Mouse (Mus musculus) neural tube, embryonic 12.5 days (tissue): ENCODE data around the gene Cldn8. TPM values are rescaled to one million over a fixed set of nuclear protein-coding genes. Genes with fewer than 3 reads are reported as not detected.

Experiments
- ATAC-seq: fragments of 200-750 bp; cut with Nextera tagmentation; 2 replicates; pipeline ENCODE4 v1.8.0; 2017; ENCODE audit warnings: low read depth, mild to moderate bottlenecking, moderate TSS enrichment, moderate library complexity; ENCODE audit not compliant: low FRiP score
- H3K27ac ChIP-seq: fragments of 300-500 bp; sonication (generic); 2 replicates; pipeline ENCODE4 v1.5.1; 2016
- H3K27me3 ChIP-seq: fragments of 300-500 bp; sonication (generic); replicated peaks from 2 replicates; pipeline ENCODE4 v1.6.1; 2016; ENCODE audit warnings: mild to moderate bottlenecking
- H3K36me3 ChIP-seq: fragments of 300-500 bp; sonication (generic); 2 replicates; pipeline ENCODE4 v1.6.1; 2016; ENCODE audit warnings: mild to moderate bottlenecking
- H3K4me1 ChIP-seq: fragments of 300-500 bp; sonication (generic); 2 replicates; pipeline ENCODE4 v1.6.1; 2016
- H3K4me2 ChIP-seq: fragments of 300-500 bp; sonication (generic); replicated peaks from 2 replicates; pipeline ENCODE4 v1.6.1; 2016; ENCODE audit warnings: mild to moderate bottlenecking
- H3K4me3 ChIP-seq: fragments of 300-500 bp; sonication (generic); 2 replicates; pipeline ENCODE4 v1.5.1; 2016
- H3K9ac ChIP-seq: fragments of 300-500 bp; sonication (generic); 2 replicates; pipeline ENCODE4 v1.6.1; 2016; ENCODE audit warnings: mild to moderate bottlenecking
- H3K9me3 ChIP-seq: fragments of 300-500 bp; sonication (generic); 2 replicates; pipeline ENCODE4 v1.6.1; 2016; ENCODE audit warnings: mild to moderate bottlenecking
- WGBS: fragments of 180-500 bp; shearing (Covaris S2); methylation state at CpG from one replicate; pipeline ENCODE4 v1.1.7; 2016; 5-methylcytosine and 5-hydroxymethylcytosine counted together
- polyA plus RNA-seq: library from polyadenylated mRNA; unstranded; fragments of >200 nt; fragmentation: Nextera tagmentation; extraction: Ambion mirVana; gene quantifications from 2 replicates; pipeline ENCODE4 v1.2.1, GENCODE M21; 2016

The Cldn8 gene
- polyA plus RNA-seq, 1 experiment from 2014 or later = 0.28 TPM

- Histone ChIP-seq H3K9me3 (no peaks in the 10 kb centered on the region), H3K4me3 (no peak overlapping the region), H3K27ac (no peak overlapping the region), H3K4me1 (no peaks in the 10 kb centered on the region), H3K9ac (no peak overlapping the region), H3K27me3 (no peaks in the 10 kb centered on the region), H3K4me2 (no peak overlapping the region), H3K36me3 (no peaks in the 10 kb centered on the region)
- WGBS = 87% methylated on average over 3 of the region's 3 CpGs
- ATAC-seq = no peak
Measured at GRCm38 (mm10) chr16:88569732-88570131, 6.7 kb upstream of the Cldn8 start.

GRCm38 (mm10) chr16:88569096-88569495, 6.1 kb upstream of the Cldn8 start:
- ATAC-seq = no peak
- 76% methylated on average over 1 of the region's 1 CpGs for WGBS
- no peaks in the 10 kb centered on the region for H3K9me3 ChIP-seq

GRCm38 (mm10) chr16:88561617-88562164, 1.3 kb downstream of the Cldn8 start:
- no peak overlapping the region for H3K27ac ChIP-seq
- no peak for ATAC-seq

More at GRCm38 (mm10) chr16:88569096-88569495, 6.1 kb upstream of the Cldn8 start:
- H3K4me3 ChIP-seq = no peak overlapping the region
- H3K27me3 ChIP-seq = no peaks in the 10 kb centered on the region
- no peaks in the 10 kb centered on the region for H3K36me3 ChIP-seq
- H3K27ac ChIP-seq = no peak overlapping the region
- no peak overlapping the region for H3K9ac ChIP-seq
- H3K4me2 ChIP-seq = no peak overlapping the region
- no peaks in the 10 kb centered on the region for H3K4me1 ChIP-seq

GRCm38 (mm10) chr16:88542488-88542887, 20.5 kb downstream of the Cldn8 start:
- Histone ChIP-seq H3K9ac (no peak overlapping the region), H3K4me2 (no peak overlapping the region), H3K9me3 (no peaks in the 10 kb centered on the region), H3K4me1 (no peaks in the 10 kb centered on the region), H3K4me3 (no peak overlapping the region), H3K27me3 (no peaks in the 10 kb centered on the region), H3K27ac (no peak overlapping the region), H3K36me3 (no peaks in the 10 kb centered on the region)
- no peak for ATAC-seq
- WGBS = 55% methylated on average over 6 of the region's 6 CpGs

More at GRCm38 (mm10) chr16:88561617-88562164, 1.3 kb downstream of the Cldn8 start:
- Histone ChIP-seq H3K4me3 (no peak overlapping the region), H3K4me2 (no peak overlapping the region), H3K4me1 (no peaks in the 10 kb centered on the region), H3K9ac (no peak overlapping the region), H3K9me3 (no peaks in the 10 kb centered on the region), H3K27me3 (no peaks in the 10 kb centered on the region), H3K36me3 (no peaks in the 10 kb centered on the region)
- 64% methylated on average over 6 of the region's 6 CpGs for WGBS

GRCm38 (mm10) chr16:88539841-88540487, 23.0 kb downstream of the Cldn8 start:
- H3K9me3 ChIP-seq = no peaks in the 10 kb centered on the region
- no peaks in the 10 kb centered on the region for H3K4me1 ChIP-seq
- no peak for ATAC-seq
- no peak overlapping the region for H3K27ac ChIP-seq
- no peak overlapping the region for H3K9ac ChIP-seq
- no peak overlapping the region for H3K4me2 ChIP-seq
- no peaks in the 10 kb centered on the region for H3K36me3 ChIP-seq
- no peaks in the 10 kb centered on the region for H3K27me3 ChIP-seq
- no peak overlapping the region for H3K4me3 ChIP-seq
- WGBS = 70% methylated on average over 3 of the region's 3 CpGs

GRCm38 (mm10) chr16:88511348-88511747, 51.6 kb downstream of the Cldn8 start:
- Histone ChIP-seq H3K9ac (no peak overlapping the region), H3K36me3 (no peaks in the 10 kb centered on the region), H3K4me1 (no peaks in the 10 kb centered on the region), H3K27me3 (no peaks in the 10 kb centered on the region), H3K4me2 (no peak overlapping the region), H3K4me3 (no peak overlapping the region), H3K27ac (no peak overlapping the region), H3K9me3 (no peaks in the 10 kb centered on the region)
- no peak for ATAC-seq

Other genes with a start within 250 kb of the Cldn8 start
- gene Cldn17, start 56.2 kb downstream of the Cldn8 start, polyA plus RNA-seq = not detected in 2 replicates
- not detected in 2 replicates for gene Krtap24-1, start 49.1 kb upstream of the Cldn8 start, polyA plus RNA-seq
- not detected in 2 replicates for gene 2310079G19Rik, start 64.5 kb upstream of the Cldn8 start, polyA plus RNA-seq
- gene Krtap26-1, start 84.6 kb upstream of the Cldn8 start, polyA plus RNA-seq = not detected in 2 replicates
- not detected in 2 replicates for gene Krtap27-1, start 108.5 kb upstream of the Cldn8 start, polyA plus RNA-seq
- not detected in 2 replicates for gene 2310061N02Rik, start 144.8 kb upstream of the Cldn8 start, polyA plus RNA-seq
- gene Krtap13-1, start 165.7 kb upstream of the Cldn8 start, polyA plus RNA-seq = not detected in 2 replicates
- gene Krtap13, start 188.5 kb upstream of the Cldn8 start, polyA plus RNA-seq = not detected in 2 replicates
- gene 2310034C09Rik, start 195.7 kb upstream of the Cldn8 start, polyA plus RNA-seq = not detected in 2 replicates
- not detected in 2 replicates for gene 2310057N15Rik, start 211.0 kb upstream of the Cldn8 start, polyA plus RNA-seq
- not detected in 2 replicates for gene Gm5965, start 214.7 kb upstream of the Cldn8 start, polyA plus RNA-seq
- gene Gm20741, start 249.0 kb upstream of the Cldn8 start, polyA plus RNA-seq = not detected in 2 replicates